Mouse (Mus musculus): ENCODE results near the gene Slc44a5. TPM values are rescaled to one million over a fixed set of nuclear protein-coding genes. Genes with fewer than 3 reads are reported as not detected.
A peak's percentile ranks its signal among the peaks of the same experiment; 100 is the strongest.

The Slc44a5 gene
- polyA plus RNA-seq, 1 experiment from 2014 or later = 9.3 TPM

DNA sequence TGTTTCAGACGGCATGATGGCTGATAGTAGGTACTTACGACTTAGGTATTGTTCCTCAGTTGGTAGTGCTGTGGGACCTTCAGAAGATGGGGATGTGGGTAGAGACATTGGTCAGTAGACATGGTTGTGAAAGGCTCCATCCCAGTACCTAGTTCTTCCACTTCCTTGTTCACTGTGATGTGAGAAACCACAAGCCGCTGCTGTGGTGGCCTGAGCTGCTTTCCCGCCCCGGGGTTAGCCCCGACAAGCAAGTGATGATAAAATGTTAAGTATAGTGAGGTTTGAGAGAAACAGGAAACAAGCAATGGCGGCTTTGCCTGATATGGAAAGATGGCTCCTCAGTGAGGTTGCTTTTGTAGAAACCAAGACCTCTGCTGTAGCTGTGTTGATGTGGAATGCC is 209.8 kb downstream of the Slc44a5 start:
- no peaks in the 10 kb centered on the region; the same call in 1 of the 2 replicates for H3K9me3 ChIP-seq (replicated peaks; ENCODE audit: control insufficient read depth, low read length, poor library complexity, severe bottlenecking)
- H3K27ac ChIP-seq (ENCODE audit: low read length) = no peak overlapping the region
- 94% methylated on average over 7 of the region's 7 CpGs for WGBS
- no peak overlapping the region for H3K4me2 ChIP-seq (ENCODE audit: low read length)
- H3K36me3 ChIP-seq (ENCODE audit: control insufficient read depth, insufficient read depth, low read length) = no peaks in the 10 kb centered on the region
- no peak overlapping the region for H3K9ac ChIP-seq (ENCODE audit: low read depth, low read length)
- no peak for ATAC-seq
- 0 out of 2 replicates have a peak, but pooled peaks cover 2% of the 10 kb centered on the region for H3K4me1 ChIP-seq (ENCODE audit: control insufficient read depth, insufficient read depth, low read length)
- H3K27me3 ChIP-seq (ENCODE audit: control insufficient read depth, insufficient read depth, low read depth, low read length) = no peaks in the 10 kb centered on the region
- no peak overlapping the region for H3K4me3 ChIP-seq (ENCODE audit: low read depth, low read length)

DNA sequence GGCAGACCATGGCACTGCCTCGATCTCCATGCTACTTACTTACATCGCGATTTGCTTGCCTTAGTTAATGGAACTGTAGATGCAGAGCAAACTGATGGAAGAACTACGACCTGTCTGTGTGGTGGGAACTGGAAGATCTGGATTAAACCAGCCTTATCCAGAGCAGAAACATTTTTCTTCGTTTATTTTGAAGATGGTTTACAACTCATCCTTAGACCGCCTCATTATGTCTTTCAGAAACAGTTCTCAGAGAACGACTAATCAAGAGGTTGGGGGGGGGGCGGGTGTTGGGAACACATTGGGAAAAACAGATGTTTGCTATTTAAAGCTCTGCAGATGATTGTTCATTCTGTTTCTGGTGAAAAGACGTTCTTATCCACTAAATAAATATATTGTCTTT is 210.7 kb downstream of the Slc44a5 start:
- H3K4me2 ChIP-seq (ENCODE audit: low read length) = no peak overlapping the region
- no peak for ATAC-seq
- WGBS = 89% methylated on average over 9 of the region's 9 CpGs
- H3K36me3 ChIP-seq (ENCODE audit: control insufficient read depth, insufficient read depth, low read length) = no peaks in the 10 kb centered on the region
- no peak overlapping the region for H3K4me3 ChIP-seq (ENCODE audit: low read depth, low read length)
- H3K4me1 ChIP-seq (ENCODE audit: control insufficient read depth, insufficient read depth, low read length) = peaks cover 5% of the 10 kb centered on the region
- H3K27me3 ChIP-seq (ENCODE audit: control insufficient read depth, insufficient read depth, low read depth, low read length) = no peaks in the 10 kb centered on the region
- no peaks in the 10 kb centered on the region; the same call in 1 of the 2 replicates for H3K9me3 ChIP-seq (replicated peaks; ENCODE audit: control insufficient read depth, low read length, poor library complexity, severe bottlenecking)
- no peak overlapping the region for H3K9ac ChIP-seq (ENCODE audit: low read depth, low read length)
- H3K27ac ChIP-seq (ENCODE audit: low read length) = no peak overlapping the region

DNA sequence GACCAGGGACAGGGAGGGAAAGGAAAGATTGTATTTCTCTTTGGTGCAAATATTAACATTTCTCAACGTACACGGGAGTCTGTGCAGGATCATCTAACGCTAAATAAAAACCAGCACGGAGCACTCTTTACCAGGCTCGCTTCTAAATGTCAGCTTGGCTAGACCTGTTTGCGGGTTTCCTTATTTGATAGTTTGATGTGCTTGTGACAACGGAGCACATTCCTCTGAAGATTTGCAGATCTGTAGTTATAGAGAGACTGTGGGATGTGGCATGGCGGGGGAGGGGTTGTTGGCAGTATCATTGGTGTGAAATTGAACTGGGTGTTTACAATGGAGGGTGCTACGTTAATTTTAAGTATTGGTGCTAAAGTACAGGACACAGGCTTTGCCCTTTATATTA is 215.4 kb downstream of the Slc44a5 start:
- Histone ChIP-seq H3K9ac (ENCODE audit: low read depth, low read length) (no peak overlapping the region), H3K36me3 (ENCODE audit: control insufficient read depth, insufficient read depth, low read length) (no peaks in the 10 kb centered on the region), H3K27me3 (ENCODE audit: control insufficient read depth, insufficient read depth, low read depth, low read length) (no peaks in the 10 kb centered on the region), H3K9me3 (replicated peaks; ENCODE audit: control insufficient read depth, low read length, poor library complexity, severe bottlenecking) (no peaks in the 10 kb centered on the region), H3K27ac (ENCODE audit: low read length) (no peak overlapping the region; the same call in 1 of the 2 replicates), H3K4me3 (ENCODE audit: low read depth, low read length) (no peak overlapping the region), H3K4me1 (ENCODE audit: control insufficient read depth, insufficient read depth, low read length) (peaks cover 20% of the 10 kb centered on the region), H3K4me2 (ENCODE audit: low read length) (no peak overlapping the region)
- 64% methylated on average over 9 of the region's 9 CpGs for WGBS
- no peak for ATAC-seq

DNA sequence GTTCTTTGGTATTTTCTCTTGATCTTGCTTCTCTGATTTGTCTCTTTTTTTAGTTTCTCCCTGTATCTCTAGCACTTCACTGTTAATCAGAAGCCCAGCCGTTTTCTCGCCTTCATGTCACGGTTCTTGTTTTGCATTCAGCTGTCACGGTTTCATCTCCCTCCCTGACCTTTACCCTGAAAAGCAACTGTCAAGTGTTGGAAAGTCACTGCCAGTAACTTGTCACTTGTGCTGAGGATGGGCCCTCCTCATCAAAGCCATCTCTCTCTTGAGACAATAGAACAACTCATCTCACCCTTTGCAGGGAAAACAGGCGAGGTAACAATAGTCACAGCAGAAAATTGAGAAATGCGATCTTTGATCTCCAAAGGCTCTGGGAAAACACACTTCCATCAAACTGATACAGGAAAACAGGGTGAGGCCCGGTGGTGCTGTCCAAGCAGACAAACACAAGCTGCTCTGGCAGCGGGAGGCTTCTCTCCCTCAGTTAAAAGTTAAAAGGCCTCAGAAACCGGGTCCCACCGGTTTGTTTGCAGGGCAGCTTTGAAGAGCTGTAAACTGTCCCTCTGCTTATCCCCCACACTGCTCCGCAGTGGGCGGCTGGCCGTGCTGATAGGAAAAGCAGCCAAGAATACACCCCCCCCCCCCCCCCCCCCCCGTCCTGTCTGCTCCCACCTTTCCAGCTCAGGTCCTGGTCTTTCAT is 219.2 kb downstream of the Slc44a5 start:
- Histone ChIP-seq H3K36me3 (ENCODE audit: control insufficient read depth, insufficient read depth, low read length) (no peaks in the 10 kb centered on the region), H3K27ac (ENCODE audit: low read length) (no peak overlapping the region; the same call in 1 of the 2 replicates), H3K27me3 (ENCODE audit: control insufficient read depth, insufficient read depth, low read depth, low read length) (no peaks in the 10 kb centered on the region), H3K9me3 (replicated peaks; ENCODE audit: control insufficient read depth, low read length, poor library complexity, severe bottlenecking) (no peaks in the 10 kb centered on the region), H3K9ac (ENCODE audit: low read depth, low read length) (no peak overlapping the region), H3K4me2 (ENCODE audit: low read length) (no peak overlapping the region), H3K4me1 (ENCODE audit: control insufficient read depth, insufficient read depth, low read length) (peaks cover 18% of the 10 kb centered on the region), H3K4me3 (ENCODE audit: low read depth, low read length) (no peak overlapping the region)
- ATAC-seq = peak; percentile 30; the same call in 1 of the 2 replicates
- 7% methylated on average over 13 of the region's 14 CpGs for WGBS

DNA sequence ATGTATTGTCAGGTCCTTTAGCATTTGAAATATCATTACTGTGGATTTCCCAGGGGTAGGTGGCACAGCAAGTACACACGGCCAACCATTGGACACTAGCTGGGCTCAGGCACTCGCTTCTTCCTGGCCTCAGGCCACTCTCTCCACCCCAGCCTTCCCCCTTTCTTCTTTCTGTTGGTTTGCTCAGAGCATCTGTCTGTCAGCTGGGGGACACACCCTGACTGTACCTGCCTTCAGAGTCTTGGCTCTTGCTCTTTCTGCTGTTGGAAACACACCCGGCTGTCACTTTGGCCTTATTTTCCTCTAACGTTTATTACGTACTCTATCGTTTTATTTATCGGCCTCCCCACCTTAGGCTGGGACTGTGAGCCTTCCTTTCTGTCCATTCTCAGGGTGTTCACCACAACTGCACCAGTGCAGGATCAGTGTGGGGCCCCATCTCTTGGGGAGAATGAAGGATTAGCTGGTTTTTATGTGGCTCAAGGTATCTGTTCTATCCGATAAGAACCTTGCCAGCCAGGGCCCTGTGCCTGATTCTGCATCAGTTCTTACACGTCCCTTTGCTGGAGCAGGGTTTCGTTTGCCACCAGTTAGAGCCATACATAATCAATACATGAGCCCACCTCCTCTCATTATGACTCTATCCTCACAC is 220.1 kb downstream of the Slc44a5 start:
- Histone ChIP-seq H3K4me1 (ENCODE audit: control insufficient read depth, insufficient read depth, low read length) (peaks cover 18% of the 10 kb centered on the region), H3K9ac (ENCODE audit: low read depth, low read length) (no peak overlapping the region; the same call in 1 of the 2 replicates), H3K9me3 (replicated peaks; ENCODE audit: control insufficient read depth, low read length, poor library complexity, severe bottlenecking) (no peaks in the 10 kb centered on the region), H3K4me3 (ENCODE audit: low read depth, low read length) (no peak overlapping the region), H3K36me3 (ENCODE audit: control insufficient read depth, insufficient read depth, low read length) (no peaks in the 10 kb centered on the region), H3K27me3 (ENCODE audit: control insufficient read depth, insufficient read depth, low read depth, low read length) (no peaks in the 10 kb centered on the region), H3K27ac (ENCODE audit: low read length) (peak overlapping the region; percentile 47), H3K4me2 (ENCODE audit: low read length) (no peak overlapping the region)
- 0 out of 2 replicates have a peak, but pooled peaks have one; percentile 22 for ATAC-seq
- 52% methylated on average over 10 of the region's 10 CpGs for WGBS

DNA sequence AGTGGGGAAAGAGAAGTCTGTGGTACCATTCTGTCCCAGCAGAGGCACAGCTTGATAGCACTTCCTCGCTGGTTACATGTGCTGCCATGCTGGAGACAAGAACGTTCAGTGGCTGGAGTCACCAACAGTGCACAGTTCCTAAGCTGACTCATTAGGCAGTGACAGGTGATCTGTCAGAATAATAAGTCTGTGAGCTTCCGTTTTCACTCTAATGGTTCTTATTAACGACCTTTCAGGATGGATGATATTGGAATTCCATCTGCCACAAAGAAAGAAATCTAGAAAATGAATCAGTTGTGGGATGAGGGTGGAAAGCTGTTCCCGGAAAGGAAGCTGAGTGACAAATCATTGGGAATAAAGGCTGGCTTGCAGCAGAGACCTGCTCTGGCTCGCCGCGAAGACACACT is 227.2 kb downstream of the Slc44a5 start:
- no peak for ATAC-seq
- H3K36me3 ChIP-seq (ENCODE audit: control insufficient read depth, insufficient read depth, low read length) = no peaks in the 10 kb centered on the region
- H3K9ac ChIP-seq (ENCODE audit: low read depth, low read length) = no peak overlapping the region
- H3K27ac ChIP-seq (ENCODE audit: low read length) = no peak overlapping the region
- no peaks in the 10 kb centered on the region; the same call in 1 of the 2 replicates for H3K4me1 ChIP-seq (ENCODE audit: control insufficient read depth, insufficient read depth, low read length)
- WGBS = 69% methylated on average over 8 of the region's 8 CpGs
- no peak overlapping the region for H3K4me2 ChIP-seq (ENCODE audit: low read length)
- H3K4me3 ChIP-seq (ENCODE audit: low read depth, low read length) = no peak overlapping the region
- H3K9me3 ChIP-seq (replicated peaks; ENCODE audit: control insufficient read depth, low read length, poor library complexity, severe bottlenecking) = no peaks in the 10 kb centered on the region
- H3K27me3 ChIP-seq (ENCODE audit: control insufficient read depth, insufficient read depth, low read depth, low read length) = no peaks in the 10 kb centered on the region

DNA sequence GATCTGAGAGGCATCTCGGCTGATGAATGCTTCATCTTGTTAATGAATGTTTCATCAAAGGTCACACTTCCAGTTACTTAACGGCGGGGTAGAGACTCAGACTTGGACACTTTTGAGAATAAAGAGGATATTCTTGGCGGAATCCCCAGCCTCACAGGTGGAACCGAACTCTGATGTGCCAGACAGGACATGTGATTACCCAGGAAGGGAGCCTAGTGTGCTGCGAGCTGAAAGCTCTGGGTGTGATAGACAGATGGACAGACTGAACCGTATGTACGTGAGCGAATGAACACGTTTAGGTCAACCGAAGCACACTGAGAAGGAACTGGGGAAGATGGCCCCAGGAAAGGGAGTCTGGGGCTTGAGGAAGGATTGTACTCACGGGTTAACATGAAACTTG is 228.6 kb downstream of the Slc44a5 start:
- WGBS = 84% methylated on average over 12 of the region's 12 CpGs
- no peak overlapping the region for H3K27ac ChIP-seq (ENCODE audit: low read length)
- no peak for ATAC-seq

DNA sequence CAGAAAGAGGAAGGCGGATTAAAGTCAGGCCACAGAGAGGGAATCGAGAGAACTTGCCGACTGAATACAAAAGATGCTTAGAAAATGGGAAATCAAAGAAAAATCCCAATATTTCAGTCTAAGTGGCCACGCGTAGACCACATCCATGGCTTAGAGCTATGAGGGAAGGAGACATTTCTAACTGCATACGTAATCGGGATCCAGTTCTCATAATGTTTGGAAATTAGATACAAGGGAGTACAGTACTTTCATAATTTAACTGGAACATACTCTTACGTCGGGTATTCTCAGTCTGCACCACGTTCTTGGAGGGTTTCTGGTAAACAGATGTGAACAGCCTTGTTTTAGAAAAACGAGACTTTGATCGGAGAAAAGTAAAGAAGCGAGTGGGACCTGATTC is 229.1 kb downstream of the Slc44a5 start:
- 81% methylated on average over 13 of the region's 13 CpGs for WGBS
- Histone ChIP-seq H3K36me3 (ENCODE audit: control insufficient read depth, insufficient read depth, low read length) (no peaks in the 10 kb centered on the region), H3K27ac (ENCODE audit: low read length) (no peak overlapping the region), H3K9me3 (replicated peaks; ENCODE audit: control insufficient read depth, low read length, poor library complexity, severe bottlenecking) (no peaks in the 10 kb centered on the region), H3K4me1 (ENCODE audit: control insufficient read depth, insufficient read depth, low read length) (no peaks in the 10 kb centered on the region; the same call in 1 of the 2 replicates), H3K4me3 (ENCODE audit: low read depth, low read length) (no peak overlapping the region), H3K9ac (ENCODE audit: low read depth, low read length) (no peak overlapping the region), H3K4me2 (ENCODE audit: low read length) (no peak overlapping the region), H3K27me3 (ENCODE audit: control insufficient read depth, insufficient read depth, low read depth, low read length) (no peaks in the 10 kb centered on the region)
- ATAC-seq = no peak

More for the DNA sequence above, 228.6 kb downstream of the Slc44a5 start:
- H3K4me1 ChIP-seq (ENCODE audit: control insufficient read depth, insufficient read depth, low read length) = no peaks in the 10 kb centered on the region; the same call in 1 of the 2 replicates
- no peaks in the 10 kb centered on the region for H3K9me3 ChIP-seq (replicated peaks; ENCODE audit: control insufficient read depth, low read length, poor library complexity, severe bottlenecking)
- H3K4me3 ChIP-seq (ENCODE audit: low read depth, low read length) = no peak overlapping the region
- no peak overlapping the region for H3K4me2 ChIP-seq (ENCODE audit: low read length)
- H3K9ac ChIP-seq (ENCODE audit: low read depth, low read length) = no peak overlapping the region
- no peaks in the 10 kb centered on the region for H3K36me3 ChIP-seq (ENCODE audit: control insufficient read depth, insufficient read depth, low read length)
- H3K27me3 ChIP-seq (ENCODE audit: control insufficient read depth, insufficient read depth, low read depth, low read length) = no peaks in the 10 kb centered on the region

DNA sequence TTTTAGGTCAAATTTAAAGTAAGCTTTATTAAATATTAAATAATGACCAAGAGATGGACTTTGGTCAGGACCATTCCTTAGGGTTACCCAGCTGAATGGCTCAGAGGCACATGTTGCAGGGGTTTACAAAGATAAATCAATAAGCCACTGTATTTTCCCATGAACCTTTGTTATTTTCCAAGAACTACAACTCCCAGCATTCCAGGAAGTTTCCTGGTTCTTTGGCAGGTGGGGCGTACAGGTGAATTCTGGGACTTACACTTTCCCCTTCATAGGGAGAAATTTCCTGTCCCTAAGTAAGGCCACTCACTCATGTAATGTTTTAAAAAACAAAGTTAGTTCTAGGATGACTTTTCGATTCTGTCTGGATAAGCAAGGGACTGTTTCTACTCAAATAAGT is 235.2 kb downstream of the Slc44a5 start:
- no peak for ATAC-seq
- WGBS = 94% methylated on average over 2 of the region's 2 CpGs
- Histone ChIP-seq H3K36me3 (ENCODE audit: control insufficient read depth, insufficient read depth, low read length) (no peaks in the 10 kb centered on the region), H3K4me1 (ENCODE audit: control insufficient read depth, insufficient read depth, low read length) (peaks cover 3% of the 10 kb centered on the region), H3K27ac (ENCODE audit: low read length) (no peak overlapping the region), H3K9ac (ENCODE audit: low read depth, low read length) (no peak overlapping the region), H3K9me3 (replicated peaks; ENCODE audit: control insufficient read depth, low read length, poor library complexity, severe bottlenecking) (no peaks in the 10 kb centered on the region), H3K27me3 (ENCODE audit: control insufficient read depth, insufficient read depth, low read depth, low read length) (no peaks in the 10 kb centered on the region), H3K4me2 (ENCODE audit: low read length) (no peak overlapping the region), H3K4me3 (ENCODE audit: low read depth, low read length) (no peak overlapping the region)
